7 mouse cellular contexts compared by ENCODE assay signal in genomic region chr6:120924791-120925321, GRCm38 (mm10). TPM values are rescaled to one million over a fixed set of nuclear protein-coding genes. Genes with fewer than 3 reads are reported as not detected.
DNase-seq lines count a peak whose midpoint lies in the region; ATAC-seq and TF ChIP-seq lines count a peak whose summit lies in the region.
"Not testable (repeated sequence)": the region's sequence is repeated elsewhere in the genome, so short reads cannot be mapped to it uniquely, and the experiment has no call there.

No protein-coding gene starts in this region.

- H3K9me3 ChIP-seq in ES-E14 (ENCODE audit: control insufficient read depth, insufficient read depth, low read depth, low read length); liver, embryonic 13.5 days (replicated peaks); liver, embryonic 16.5 days (replicated peaks; ENCODE audit: control insufficient read depth, low read length): not testable (repeated sequence)

- peak; percentile 51 for TF ChIP-seq CTCF in heart, adult 2 months (IDR thresholded peaks at IDR 0.05)
- TF ChIP-seq CTCF in left cerebral cortex, adult 2 months (IDR thresholded peaks at IDR 0.05), result peak; percentile 35

- ATAC-seq in liver, embryonic 13.5 days (ENCODE audit: low read depth), result peak; percentile 66
- peak; percentile 53 for ATAC-seq in liver, embryonic 16.5 days (ENCODE audit: low read depth)
- peak; percentile 92 for ATAC-seq in megakaryocyte-erythroid progenitor cell, adult 5-6 weeks (replicated peaks; ENCODE audit: low FRiP score, low TSS enrichment, poor library complexity, severe bottlenecking)

- DNase-seq in ES-E14 (ENCODE audit: low read depth, low spot score); heart, adult 2 months; left cerebral cortex, adult 2 months (ENCODE audit: extremely low spot score in 1 of 2, low spot score in 2 of 2); liver, embryonic 13.5 days: not testable (repeated sequence)
- peak; percentile 34 for DNase-seq in c-Kit-positive CD71-positive TER-119-negative erythroid progenitor cells, embryonic 14.5 days (ENCODE audit: low read depth)

- not testable (repeated sequence) for H3K79me2 ChIP-seq in heart, adult 2 months (replicated peaks; ENCODE audit: control insufficient read depth, insufficient read depth, low read length)

- not testable (repeated sequence) for H3K9ac ChIP-seq in ES-E14 (ENCODE audit: insufficient read depth, low read depth, low read length, poor library complexity, severe bottlenecking); heart, adult 2 months (ENCODE audit: low read depth, low read length); liver, embryonic 13.5 days; liver, embryonic 16.5 days (ENCODE audit: low read depth, low read length)

- TF ChIP-seq EP300 in heart, adult 2 months (IDR thresholded peaks at IDR 0.05; ENCODE audit: insufficient read depth, low read depth, low read length), result not testable (repeated sequence)

- in situ Hi-C loops in ES-E14 (cut with MboI; ENCODE audit: low sequenced_read_pairs in 2 of 2, unreplicated experiment in 2 of 2), result not testable (repeated sequence)

- not testable (repeated sequence) for H3K4me1 ChIP-seq in ES-E14 (ENCODE audit: control insufficient read depth in 2 of 2, insufficient read depth in 2 of 2, low read length in 2 of 2, poor library complexity in 1 of 2); heart, adult 2 months (ENCODE audit: control insufficient read depth, insufficient read depth, low read length); liver, embryonic 16.5 days (ENCODE audit: control insufficient read depth, low read depth, low read length)
- H3K4me1 ChIP-seq in liver, embryonic 13.5 days (replicated peaks), result peaks cover 12% of the 10 kb centered on the region

- H3K27ac ChIP-seq in ES-E14 (ENCODE audit: insufficient read depth, low read depth, low read length, poor library complexity, severe bottlenecking); heart, adult 2 months; left cerebral cortex, adult 2 months; liver, embryonic 13.5 days; liver, embryonic 16.5 days (ENCODE audit: low read length): not testable (repeated sequence)

- H3K36me3 ChIP-seq in ES-E14 (ENCODE audit: control insufficient read depth, insufficient read depth, low read length, poor library complexity, severe bottlenecking); heart, adult 2 months (ENCODE audit: control insufficient read depth, insufficient read depth, low read length); liver, embryonic 13.5 days; liver, embryonic 16.5 days (ENCODE audit: control insufficient read depth, insufficient read depth): not testable (repeated sequence)

- H3K4me2 ChIP-seq in liver, embryonic 13.5 days; liver, embryonic 16.5 days (ENCODE audit: low read depth, low read length): not testable (repeated sequence)

- intact Hi-C loops in heart, adult 2 months (cut with DNase I); left cerebral cortex, adult 2 months (cut with DNase I): not testable (repeated sequence)

- 75% methylated on average over 2 of the region's 2 CpGs for WGBS in heart, adult 2 months
- 51% methylated on average over 2 of the region's 2 CpGs for WGBS in liver, embryonic 13.5 days (ENCODE audit: insufficient replicate concordance)
- 59% methylated on average over 2 of the region's 2 CpGs for WGBS in liver, embryonic 16.5 days (ENCODE audit: insufficient replicate concordance)

- TF ChIP-seq POLR2A in heart, adult 2 months (IDR thresholded peaks at IDR 0.05; ENCODE audit: insufficient read depth, low read depth, low read length), result not testable (repeated sequence)

- H3K4me3 ChIP-seq in ES-E14 (ENCODE audit: insufficient read depth in 1 of 2, low read depth in 1 of 2, low read length in 2 of 2, poor library complexity in 1 of 2, severe bottlenecking in 1 of 2); heart, adult 2 months; left cerebral cortex, adult 2 months; liver, embryonic 13.5 days (replicated peaks); liver, embryonic 16.5 days (ENCODE audit: low read depth, low read length): not testable (repeated sequence)

- not testable (repeated sequence) for H3K27me3 ChIP-seq in heart, adult 2 months (ENCODE audit: control insufficient read depth, insufficient read depth, low read length); liver, embryonic 13.5 days; liver, embryonic 16.5 days (ENCODE audit: control insufficient read depth, insufficient read depth, low read depth, low read length)

TF ChIP-seq in ES-E14, 5 proteins besides CTCF, POLR2A, EP300 and RAD21:
- TF ChIP-seq ZNF384 (IDR thresholded peaks at IDR 0.05; ENCODE audit: low read depth, low read length), result peak; percentile 32; the same call in 1 of the 2 replicates

RNA-seq across cellular contexts. Expression of gene Bid, which starts 8.2 kb away (rescaled TPM):
- 20.0 and 27.0 TPM in 2 replicates for total RNA-seq in ES-E14 (2012; rRNA removed)
- total RNA-seq in heart, adult 2 months (2021), result 1 to 10 TPM in 1 of 2 experiments, under 1 TPM in 1; 0.65 to 1.1 TPM
- 1.3 and 1.5 TPM in 2 replicates for polyA plus RNA-seq in heart, adult 2 months (2012; rRNA removed)
- total RNA-seq in left cerebral cortex, adult 2 months (2021), result 1 to 10 TPM; 9.0 to 9.8 TPM
- polyA plus RNA-seq in liver, embryonic 13.5 days (2015; fragmentation: Nextera tagmentation; extraction: Ambion mirVana), result 27.9 and 28.4 TPM in 2 replicates
- polyA plus RNA-seq in liver, embryonic 16.5 days (2015; fragmentation: Nextera tagmentation; extraction: Ambion mirVana), result 20.2 and 21.5 TPM in 2 replicates
- 55.4 TPM in 2 replicates for total RNA-seq in megakaryocyte-erythroid progenitor cell, adult 5-6 weeks (2014; fragmentation: Nextera tagmentation)
- total RNA-seq in megakaryocyte-erythroid progenitor cell, adult 5-6 weeks (2017), result 23.7 and 25.8 TPM in 2 replicates
